Mouse (Mus musculus): Measurements from ENCODE around the gene Nelfa. TPM values are rescaled to one million over a fixed set of nuclear protein-coding genes. Genes with fewer than 3 reads are reported as not detected.

Nelfa gene
- polyA plus RNA-seq (2014; fragmentation: Nextera tagmentation; extraction: Ambion mirVana), result 63.4 and 64.0 TPM in 2 replicates

- Histone ChIP-seq H3K27me3 (ENCODE audit: insufficient read depth, low read length) (no peaks in the 10 kb centered on the region), H3K4me3 (ENCODE audit: low read depth, low read length) (peak within 1 kb of the TSS; percentile 89), H3K9ac (peak within 1 kb of the TSS; percentile 90), H3K27ac (ENCODE audit: low read depth) (peak within 1 kb of the TSS; percentile 93), H3K36me3 (ENCODE audit: insufficient read depth) (peaks cover 5% of the 10 kb centered on the region; the same call in 1 of the 2 replicates), H3K4me2 (peak within 1 kb of the TSS; percentile 87), H3K9me3 (ENCODE audit: low read depth, low read length) (peaks cover 5% of the 10 kb centered on the region; the same call in 1 of the 2 replicates), H3K4me1 (ENCODE audit: insufficient read depth) (peaks cover 10% of the 10 kb centered on the region)
- ATAC-seq (ENCODE audit: insufficient read depth) (peak; percentile 98), DNase-seq (peak; percentile 100)
- WGBS, result under 1% methylated on average over 61 of the region's 61 CpGs
- no peak; the same call in 1 of the 2 replicates for TF ChIP-seq CTCF (IDR thresholded peaks at IDR 0.05; ENCODE audit: low read depth)
Measured at GRCm38 (mm10) chr5:33936120-33936707, at the start of gene Nelfa. Gene Nelfa (minus strand): TSS chr5:33936413.

- peak within 1 kb of the TSS; percentile 72 for H3K9ac ChIP-seq
- under 1% methylated on average over 87 of the region's 88 CpGs for WGBS
- no peaks in the 10 kb centered on the region for H3K36me3 ChIP-seq (ENCODE audit: insufficient read depth)
- no peak within 1 kb of the TSS; the same call in 1 of the 2 replicates for H3K27ac ChIP-seq (ENCODE audit: low read depth)
- peaks cover 6% of the 10 kb centered on the region; the same call in 1 of the 2 replicates for H3K4me1 ChIP-seq (ENCODE audit: insufficient read depth)
- peak within 1 kb of the TSS; percentile 96 for H3K4me2 ChIP-seq
- ATAC-seq (ENCODE audit: insufficient read depth), result peak; percentile 89
- no peaks in the 10 kb centered on the region for H3K27me3 ChIP-seq (ENCODE audit: insufficient read depth, low read length)
- peak within 1 kb of the TSS; percentile 85 for H3K4me3 ChIP-seq (ENCODE audit: low read depth, low read length)
- DNase-seq, result peak; percentile 95
- TF ChIP-seq CTCF (IDR thresholded peaks at IDR 0.05; ENCODE audit: low read depth), result peak; percentile 20
- no peaks in the 10 kb centered on the region for H3K9me3 ChIP-seq (ENCODE audit: low read depth, low read length)
Measured at GRCm38 (mm10) chr5:33983309-33984121, 47.3 kb upstream of the Nelfa start, which contains the start of gene Gm1673. Gene Gm1673 (plus strand): TSS chr5:33983433.

DNA sequence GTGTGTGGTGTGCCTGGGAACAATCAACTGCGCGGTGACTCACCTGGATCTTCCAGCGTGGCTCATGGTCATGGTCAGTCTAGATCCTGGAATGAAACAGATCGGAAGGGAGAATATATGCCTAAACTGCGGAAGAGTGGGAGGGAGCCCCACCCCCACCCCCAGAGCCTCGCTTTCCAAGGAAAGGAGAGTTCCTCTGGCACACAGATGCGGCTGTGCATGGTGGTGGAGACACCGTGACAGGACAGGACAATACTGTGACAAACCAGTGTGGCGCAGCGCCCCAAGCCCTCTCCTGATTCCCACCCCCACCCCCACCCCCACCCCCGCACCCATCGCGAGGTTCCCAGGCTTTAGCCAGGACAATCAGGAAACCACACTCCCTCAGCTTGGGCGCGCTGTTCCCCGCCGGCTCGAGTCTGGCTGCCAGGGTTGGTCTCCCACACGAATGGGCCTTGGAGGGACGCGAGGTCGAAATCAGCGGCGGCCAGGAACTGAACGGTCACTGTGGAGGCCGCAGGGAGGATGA lies 46.6 kb upstream of the Nelfa start:
- Histone ChIP-seq H3K4me3 (ENCODE audit: low read depth, low read length) (peak overlapping the region; percentile 85), H3K27ac (ENCODE audit: low read depth) (no peak overlapping the region; the same call in 1 of the 2 replicates), H3K9ac (peak overlapping the region; percentile 72), H3K36me3 (ENCODE audit: insufficient read depth) (no peaks in the 10 kb centered on the region), H3K4me2 (peak overlapping the region; percentile 96), H3K9me3 (ENCODE audit: low read depth, low read length) (no peaks in the 10 kb centered on the region), H3K4me1 (ENCODE audit: insufficient read depth) (peaks cover 6% of the 10 kb centered on the region; the same call in 1 of the 2 replicates), H3K27me3 (ENCODE audit: insufficient read depth, low read length) (no peaks in the 10 kb centered on the region)
- ATAC-seq (ENCODE audit: insufficient read depth) (peak; percentile 53), DNase-seq (peak; percentile 19)
- 4% methylated on average over 26 of the region's 26 CpGs for WGBS
- no peak for TF ChIP-seq CTCF (IDR thresholded peaks at IDR 0.05; ENCODE audit: low read depth)

- DNase-seq (no peak), ATAC-seq (ENCODE audit: insufficient read depth) (no peak)
- WGBS, result 35% methylated on average over 3 of the region's 3 CpGs
- H3K9ac ChIP-seq, result no peak overlapping the region
- H3K4me2 ChIP-seq, result no peak overlapping the region
- H3K27ac ChIP-seq (ENCODE audit: low read depth), result no peak overlapping the region
- no peak for TF ChIP-seq CTCF (IDR thresholded peaks at IDR 0.05; ENCODE audit: low read depth)
- no peaks in the 10 kb centered on the region for H3K4me1 ChIP-seq (ENCODE audit: insufficient read depth)
- no peak overlapping the region for H3K4me3 ChIP-seq (ENCODE audit: low read depth, low read length)
- H3K36me3 ChIP-seq (ENCODE audit: insufficient read depth), result no peaks in the 10 kb centered on the region
- H3K27me3 ChIP-seq (ENCODE audit: insufficient read depth, low read length), result no peaks in the 10 kb centered on the region
- no peaks in the 10 kb centered on the region for H3K9me3 ChIP-seq (ENCODE audit: low read depth, low read length)
Measured at GRCm38 (mm10) chr5:33976267-33976666, 40.1 kb upstream of the Nelfa start.

GRCm38 (mm10) chr5:33974736-33975135 lies 38.5 kb upstream of the Nelfa start:
- Histone ChIP-seq H3K9me3 (ENCODE audit: low read depth, low read length) (no peaks in the 10 kb centered on the region), H3K36me3 (ENCODE audit: insufficient read depth) (no peaks in the 10 kb centered on the region), H3K4me3 (ENCODE audit: low read depth, low read length) (no peak overlapping the region), H3K4me2 (no peak overlapping the region), H3K9ac (no peak overlapping the region), H3K4me1 (ENCODE audit: insufficient read depth) (no peaks in the 10 kb centered on the region), H3K27me3 (ENCODE audit: insufficient read depth, low read length) (no peaks in the 10 kb centered on the region), H3K27ac (ENCODE audit: low read depth) (no peak overlapping the region)
- no peak for TF ChIP-seq CTCF (IDR thresholded peaks at IDR 0.05; ENCODE audit: low read depth)
- no peak for DNase-seq
- no peak for ATAC-seq (ENCODE audit: insufficient read depth)
- 41% methylated on average over 2 of the region's 2 CpGs for WGBS

DNA sequence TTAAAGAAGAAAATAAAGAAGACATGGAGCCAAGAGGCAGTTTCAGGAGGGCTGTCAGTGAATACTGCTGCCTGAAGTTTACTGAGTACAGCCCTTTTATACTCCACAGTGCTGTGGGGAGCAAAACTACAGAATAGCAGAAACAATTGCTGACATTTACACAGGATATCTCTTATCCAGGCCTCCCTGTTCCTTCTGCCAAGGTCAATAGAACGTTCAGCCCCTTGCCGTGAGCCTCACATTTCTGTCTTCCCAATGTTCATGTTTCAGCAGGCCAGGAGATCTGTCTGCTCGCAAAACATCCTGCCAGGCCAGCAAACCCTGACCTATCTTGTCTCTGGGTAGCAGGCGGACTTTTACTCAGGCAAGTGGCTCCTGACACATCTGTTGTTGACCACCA lies 23.2 kb upstream of the Nelfa start:
- ATAC-seq (ENCODE audit: insufficient read depth) (no peak), DNase-seq (no peak)
- 76% methylated on average over 4 of the region's 4 CpGs for WGBS

DNA sequence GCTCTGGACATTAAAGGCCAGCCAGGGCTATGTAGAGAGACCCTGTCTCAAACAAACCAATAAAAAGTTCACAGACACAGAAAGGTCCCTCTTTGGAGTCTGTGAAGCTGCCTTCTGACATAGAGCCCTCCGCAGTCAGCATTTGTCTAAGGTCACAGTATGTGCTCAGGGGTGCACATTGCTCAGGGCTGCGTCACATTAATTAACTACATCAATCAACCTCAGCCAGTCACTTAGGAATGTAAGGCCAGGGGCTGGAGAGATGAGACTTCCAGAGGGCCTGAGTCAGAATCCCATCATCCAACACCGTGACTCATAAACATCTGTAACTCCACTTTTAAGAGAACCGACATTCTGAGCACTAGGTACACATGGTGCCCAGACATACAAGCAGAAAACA lies 19.7 kb upstream of the Nelfa start:
- H3K4me1 ChIP-seq (ENCODE audit: insufficient read depth), result no peaks in the 10 kb centered on the region
- no peak overlapping the region for H3K9ac ChIP-seq
- WGBS, result 41% methylated on average over 4 of the region's 4 CpGs
- TF ChIP-seq CTCF (IDR thresholded peaks at IDR 0.05; ENCODE audit: low read depth), result no peak
- peaks cover 4% of the 10 kb centered on the region; the same call in 1 of the 2 replicates for H3K9me3 ChIP-seq (ENCODE audit: low read depth, low read length)
- DNase-seq, result no peak
- no peak overlapping the region for H3K27ac ChIP-seq (ENCODE audit: low read depth)
- ATAC-seq (ENCODE audit: insufficient read depth), result no peak
- no peaks in the 10 kb centered on the region for H3K36me3 ChIP-seq (ENCODE audit: insufficient read depth)
- H3K4me3 ChIP-seq (ENCODE audit: low read depth, low read length), result no peak overlapping the region
- no peaks in the 10 kb centered on the region for H3K27me3 ChIP-seq (ENCODE audit: insufficient read depth, low read length)
- no peak overlapping the region for H3K4me2 ChIP-seq

More for the DNA sequence above, 23.2 kb upstream of the Nelfa start:
- no peak overlapping the region for H3K4me3 ChIP-seq (ENCODE audit: low read depth, low read length)
- H3K27me3 ChIP-seq (ENCODE audit: insufficient read depth, low read length), result no peaks in the 10 kb centered on the region
- H3K9me3 ChIP-seq (ENCODE audit: low read depth, low read length), result no peaks in the 10 kb centered on the region; the same call in 1 of the 2 replicates
- H3K4me1 ChIP-seq (ENCODE audit: insufficient read depth), result no peaks in the 10 kb centered on the region
- H3K9ac ChIP-seq, result no peak overlapping the region
- TF ChIP-seq CTCF (IDR thresholded peaks at IDR 0.05; ENCODE audit: low read depth), result no peak
- H3K4me2 ChIP-seq, result no peak overlapping the region
- no peak overlapping the region for H3K27ac ChIP-seq (ENCODE audit: low read depth)
- H3K36me3 ChIP-seq (ENCODE audit: insufficient read depth), result no peaks in the 10 kb centered on the region
